Mouse (Mus musculus): ENCODE results near the gene Cpm. TPM values are rescaled to one million over a fixed set of nuclear protein-coding genes. Genes with fewer than 3 reads are reported as not detected.
"Not testable (repeated sequence)": the region's sequence is repeated elsewhere in the genome, so short reads cannot be mapped to it uniquely, and the experiment has no call there.

Cpm gene
- 0.31 and 1.4 TPM in 2 replicates for total RNA-seq (2017)

DNA sequence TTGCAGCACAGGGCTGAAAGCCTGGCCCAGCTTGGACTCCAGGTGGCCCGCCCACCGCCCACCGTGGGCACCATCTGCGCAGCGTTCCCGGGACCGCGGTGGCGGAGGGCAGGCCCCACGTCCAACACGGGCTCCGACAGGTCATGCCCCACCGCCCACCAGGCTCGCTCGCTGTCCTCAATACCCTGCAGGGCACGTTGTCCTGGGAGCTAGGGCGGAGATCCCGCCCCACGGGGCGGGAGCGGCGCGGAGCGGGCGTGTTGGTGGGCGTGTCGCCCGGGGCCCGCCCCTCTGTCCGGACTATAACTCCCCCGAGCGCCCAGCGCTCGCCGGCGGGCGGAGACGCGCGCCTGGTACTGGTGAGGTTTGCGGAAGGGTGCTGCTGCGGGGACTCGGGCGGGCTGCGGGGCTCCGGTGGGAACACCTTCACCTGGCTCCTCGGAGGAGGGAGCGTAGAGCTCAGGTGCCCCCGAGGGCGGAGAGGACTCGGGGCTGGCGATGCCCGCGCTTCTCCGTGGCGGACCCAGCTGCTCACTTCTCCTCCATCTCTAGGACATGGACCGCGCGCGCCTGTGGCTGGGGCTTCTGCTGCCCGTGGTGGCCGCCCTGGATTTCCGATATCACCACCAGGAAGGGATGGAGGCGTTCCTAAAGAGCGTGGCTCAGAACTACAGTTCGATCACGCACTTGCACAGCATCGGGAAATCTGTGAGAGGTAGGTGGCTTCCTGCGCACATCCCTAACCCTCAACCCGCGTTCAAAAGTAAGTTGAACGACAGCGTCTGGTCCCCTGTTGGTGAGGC lies at the start of gene Cpm:
Gene Cpm, plus strand, starts transcription at position 332 of the 803 bp plus-strand sequence.
- peak; percentile 46 to 69 for ATAC-seq (replicated peaks in 1 of 2; ENCODE audit: insufficient read depth in 1 of 2, low FRiP score in 2 of 2, low TSS enrichment in 1 of 2, low read depth in 1 of 2, poor library complexity in 2 of 2, severe bottlenecking in 2 of 2)

DNA sequence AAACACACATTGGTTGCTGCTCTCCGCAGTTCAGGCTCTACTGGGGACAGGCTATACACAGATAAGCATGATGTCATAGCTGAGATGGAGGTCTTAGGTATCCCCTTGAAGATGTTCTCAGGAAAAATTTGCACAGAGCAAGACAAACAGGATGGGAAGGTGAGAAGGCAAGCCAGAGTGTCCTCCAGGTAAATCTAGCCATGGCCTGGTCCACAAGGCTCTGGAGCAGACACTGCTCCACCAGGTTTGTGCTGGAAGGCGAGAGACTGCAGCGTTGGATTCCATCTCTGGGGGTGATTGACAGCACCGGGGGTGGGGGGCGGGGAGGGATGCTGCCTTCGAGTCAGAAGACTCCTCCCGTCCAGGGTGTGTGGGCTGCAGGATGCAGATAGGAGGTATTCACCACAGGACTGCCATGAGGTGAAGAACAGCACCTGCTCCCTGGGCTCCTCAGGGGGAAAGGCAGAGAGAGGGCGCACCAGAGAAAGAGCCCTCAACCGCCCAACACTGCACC lies 49.5 kb upstream of the Cpm start:
- no peak for ATAC-seq (replicated peaks in 1 of 2; ENCODE audit: insufficient read depth in 1 of 2, low FRiP score in 2 of 2, low TSS enrichment in 1 of 2, low read depth in 1 of 2, poor library complexity in 2 of 2, severe bottlenecking in 2 of 2)

DNA sequence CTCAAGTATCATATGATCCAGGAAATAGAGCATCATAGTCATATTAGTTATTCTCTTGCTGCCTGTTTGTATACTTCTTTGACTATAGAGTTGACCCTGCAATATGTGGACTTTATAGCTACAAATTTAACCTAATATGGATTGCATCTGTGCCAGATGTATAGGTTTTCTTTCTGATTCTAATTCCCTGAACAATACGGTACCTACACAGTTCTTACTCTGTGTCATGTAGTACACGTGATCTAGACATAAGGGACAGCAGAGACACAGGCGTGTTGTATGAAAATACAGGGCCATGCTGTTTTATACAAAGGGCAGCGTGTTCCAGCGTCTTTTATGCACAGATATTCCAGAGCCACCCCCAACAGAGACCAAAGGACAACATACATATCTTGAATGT lies 48.9 kb upstream of the Cpm start:
- ATAC-seq (replicated peaks in 1 of 2; ENCODE audit: insufficient read depth in 1 of 2, low FRiP score in 2 of 2, low TSS enrichment in 1 of 2, low read depth in 1 of 2, poor library complexity in 2 of 2, severe bottlenecking in 2 of 2) = no peak

DNA sequence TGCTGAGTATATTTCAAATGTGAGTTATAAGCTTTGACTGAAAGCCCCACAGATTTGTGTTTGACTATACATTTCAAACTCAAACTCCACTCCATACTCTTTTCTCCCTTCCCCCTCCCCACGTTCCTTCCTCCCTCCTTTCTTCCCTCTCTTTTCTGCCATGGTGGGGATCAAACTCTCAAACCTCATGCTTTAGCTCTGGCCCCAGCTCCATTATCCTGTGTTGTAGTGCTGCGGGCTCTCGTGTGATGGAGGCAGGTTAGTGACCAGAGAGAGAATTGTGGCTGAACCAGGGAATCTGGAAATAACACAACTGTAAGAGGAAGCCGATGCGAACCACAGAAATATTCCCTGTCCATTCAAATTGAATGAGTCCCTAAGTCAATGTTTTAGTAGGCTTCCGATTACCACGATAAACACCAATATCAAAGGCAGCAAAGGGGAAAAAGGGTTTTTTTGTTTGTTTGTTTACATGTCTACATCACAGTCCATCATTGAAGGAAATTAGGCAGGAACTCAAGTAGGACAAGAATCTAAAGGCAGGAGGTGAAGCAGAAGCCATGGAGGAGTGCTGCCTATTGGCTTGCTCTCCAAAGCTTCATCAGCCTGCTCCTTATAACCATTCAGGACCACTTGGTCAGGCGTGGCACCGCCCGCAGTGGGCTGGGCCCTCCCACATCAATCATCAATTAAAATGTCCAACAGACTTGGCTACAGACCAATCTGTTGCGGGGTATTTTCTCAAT lies 48.1 kb upstream of the Cpm start:
- ATAC-seq (replicated peaks in 1 of 2; ENCODE audit: insufficient read depth in 1 of 2, low FRiP score in 2 of 2, low TSS enrichment in 1 of 2, low read depth in 1 of 2, poor library complexity in 2 of 2, severe bottlenecking in 2 of 2) = no peak

DNA sequence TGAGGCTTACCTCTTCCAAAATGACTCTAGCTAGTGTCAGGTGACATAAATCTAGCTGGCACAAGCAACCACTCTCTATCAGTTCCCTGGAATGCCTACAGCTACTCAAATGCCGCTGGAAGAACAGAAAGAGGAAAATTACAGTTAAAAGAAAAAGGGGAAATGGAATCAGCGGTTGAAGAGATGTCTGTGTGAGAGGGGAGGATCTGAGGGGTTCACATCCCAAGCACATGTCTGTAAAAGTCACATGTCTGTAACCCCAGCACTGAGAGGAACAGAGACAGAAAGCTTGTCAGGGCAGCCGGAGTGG lies 47.6 kb upstream of the Cpm start:
- no peak for ATAC-seq (replicated peaks in 1 of 2; ENCODE audit: insufficient read depth in 1 of 2, low FRiP score in 2 of 2, low TSS enrichment in 1 of 2, low read depth in 1 of 2, poor library complexity in 2 of 2, severe bottlenecking in 2 of 2)

DNA sequence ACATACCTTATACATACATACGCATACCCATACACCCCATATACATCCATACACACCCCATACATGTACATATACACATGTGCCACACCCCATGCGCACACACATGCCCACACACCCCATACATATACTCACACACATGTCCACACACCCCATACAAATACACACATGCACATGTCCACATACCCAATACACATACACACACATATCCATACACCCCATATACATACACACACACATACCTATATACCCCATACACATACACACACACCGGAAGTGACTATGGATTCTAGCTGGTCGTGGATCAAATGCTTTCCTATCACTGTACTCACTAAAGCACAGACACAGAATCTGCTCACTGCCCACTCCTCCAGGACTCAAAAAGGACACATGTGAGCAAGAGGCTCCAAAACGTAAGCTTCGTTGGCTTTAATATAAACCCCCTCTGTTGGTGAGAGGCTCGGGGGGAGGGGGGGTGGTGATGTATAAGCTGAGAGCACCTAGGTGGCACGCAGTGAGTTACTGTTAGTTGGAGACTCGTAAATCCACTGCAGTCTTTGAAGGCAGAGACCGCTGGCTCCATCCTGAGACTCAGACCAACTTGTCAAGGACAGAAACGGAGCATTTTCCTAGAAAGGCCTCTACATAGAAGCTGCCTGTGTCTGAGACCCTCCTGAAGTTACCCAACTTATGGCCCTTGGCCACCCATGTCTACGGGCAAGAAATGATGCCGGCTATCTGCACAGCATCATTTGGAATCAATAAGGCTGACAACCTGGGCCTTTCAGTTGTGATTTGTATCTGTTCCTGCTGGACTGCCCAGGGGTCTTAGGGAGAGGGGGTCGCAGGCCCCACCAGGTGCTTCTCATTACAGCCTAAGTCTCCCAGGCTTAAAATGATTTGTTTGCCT lies 45.9 kb upstream of the Cpm start:
- ATAC-seq (replicated peaks in 1 of 2; ENCODE audit: insufficient read depth in 1 of 2, low FRiP score in 2 of 2, low TSS enrichment in 1 of 2, low read depth in 1 of 2, poor library complexity in 2 of 2, severe bottlenecking in 2 of 2) = no peak

DNA sequence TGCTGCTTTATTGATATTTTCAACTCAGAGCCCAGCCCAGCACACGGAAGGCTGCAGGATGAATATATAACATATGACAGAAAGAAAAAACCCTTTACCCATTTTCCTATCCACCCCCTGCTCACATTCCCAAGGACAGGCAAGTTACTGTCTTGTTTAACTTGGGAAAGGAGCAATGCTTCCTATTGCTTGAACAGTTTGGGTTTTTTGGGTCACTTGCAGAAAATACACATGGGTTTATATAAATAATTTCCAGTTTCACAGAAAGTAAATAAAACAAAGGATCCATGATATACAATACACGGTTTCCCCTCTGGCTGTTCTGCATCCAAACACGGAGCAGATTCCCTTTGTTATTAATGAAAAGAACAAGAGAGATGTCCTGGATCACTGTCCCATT lies 45.2 kb upstream of the Cpm start:
- no peak for ATAC-seq (replicated peaks in 1 of 2; ENCODE audit: insufficient read depth in 1 of 2, low FRiP score in 2 of 2, low TSS enrichment in 1 of 2, low read depth in 1 of 2, poor library complexity in 2 of 2, severe bottlenecking in 2 of 2)

DNA sequence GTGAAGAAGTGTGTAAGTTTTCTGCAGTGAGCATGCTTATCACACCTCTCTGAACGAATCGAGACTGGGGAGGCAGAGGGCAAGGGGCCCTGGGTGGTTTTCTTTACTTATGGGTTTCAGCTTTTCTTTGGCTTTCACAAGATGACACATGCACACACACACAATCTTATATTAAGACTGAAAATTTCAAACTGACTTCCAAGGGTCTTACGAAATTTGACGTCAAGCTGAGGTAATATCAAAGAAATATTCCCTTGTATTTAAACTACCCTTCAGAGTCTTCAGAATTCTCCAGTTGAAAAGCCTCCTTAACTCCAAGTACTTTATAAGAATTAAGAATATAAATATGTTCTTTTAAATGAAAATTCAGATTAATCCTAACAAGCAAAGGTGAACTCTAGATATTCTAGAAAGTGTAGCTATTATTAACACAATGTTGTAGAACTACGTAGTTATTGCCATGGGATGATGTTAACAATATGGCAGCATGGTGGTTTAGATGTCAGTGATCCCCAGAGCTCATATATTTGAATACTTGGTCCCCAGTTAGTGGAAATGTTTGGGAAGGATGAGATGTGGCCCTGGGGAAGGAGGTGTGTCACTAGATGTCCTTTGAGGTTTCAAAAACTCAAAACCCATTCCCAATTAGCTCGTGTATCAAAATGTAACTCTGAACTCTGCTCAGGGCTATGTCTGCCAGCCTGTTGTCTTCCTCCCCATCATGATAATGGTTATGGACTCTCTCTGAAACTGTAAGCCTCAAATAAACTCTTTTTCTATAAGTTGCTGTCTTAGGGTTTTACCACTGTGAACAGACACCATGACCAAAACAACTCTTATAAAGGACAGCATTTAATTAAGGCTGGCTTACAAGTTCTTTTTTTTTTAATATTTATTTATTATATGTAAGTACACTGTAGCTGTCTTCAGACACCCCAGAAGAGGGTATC lies 44.5 kb upstream of the Cpm start:
- ATAC-seq (replicated peaks in 1 of 2; ENCODE audit: insufficient read depth in 1 of 2, low FRiP score in 2 of 2, low TSS enrichment in 1 of 2, low read depth in 1 of 2, poor library complexity in 2 of 2, severe bottlenecking in 2 of 2) = no peak

DNA sequence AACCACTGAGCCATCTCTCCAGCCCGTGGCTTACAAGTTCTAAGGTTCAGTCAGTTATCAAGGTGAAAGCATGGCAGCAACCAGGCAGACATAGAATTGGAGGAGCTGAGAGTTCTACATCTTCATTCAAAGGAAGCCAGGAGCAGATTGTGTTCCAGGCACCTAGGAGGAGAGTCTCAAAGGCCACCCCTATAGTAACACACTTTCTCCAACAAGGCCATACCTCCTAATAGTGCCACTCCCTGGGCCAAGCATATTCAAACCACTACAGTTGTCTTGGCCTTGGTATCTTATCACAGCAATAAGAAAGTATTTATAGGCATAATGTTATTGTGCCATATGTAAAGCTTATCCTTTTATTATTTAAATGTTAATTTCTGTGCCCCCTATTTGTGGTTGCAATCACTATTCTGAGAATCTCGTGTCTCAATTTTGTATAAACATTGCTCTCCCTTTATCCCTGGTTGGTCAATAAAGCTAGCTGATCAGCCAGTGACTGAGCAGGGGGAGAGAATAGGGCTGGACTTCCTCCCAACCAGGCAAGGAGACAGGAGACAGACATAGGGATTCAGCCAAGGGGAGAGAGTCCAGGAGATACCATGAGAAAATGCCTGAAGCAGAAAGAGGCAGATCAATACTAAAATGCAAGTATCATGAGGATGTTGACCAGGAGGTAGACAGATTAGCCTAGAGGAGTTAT lies 43.5 kb upstream of the Cpm start:
- no peak for ATAC-seq (replicated peaks in 1 of 2; ENCODE audit: insufficient read depth in 1 of 2, low FRiP score in 2 of 2, low TSS enrichment in 1 of 2, low read depth in 1 of 2, poor library complexity in 2 of 2, severe bottlenecking in 2 of 2)

DNA sequence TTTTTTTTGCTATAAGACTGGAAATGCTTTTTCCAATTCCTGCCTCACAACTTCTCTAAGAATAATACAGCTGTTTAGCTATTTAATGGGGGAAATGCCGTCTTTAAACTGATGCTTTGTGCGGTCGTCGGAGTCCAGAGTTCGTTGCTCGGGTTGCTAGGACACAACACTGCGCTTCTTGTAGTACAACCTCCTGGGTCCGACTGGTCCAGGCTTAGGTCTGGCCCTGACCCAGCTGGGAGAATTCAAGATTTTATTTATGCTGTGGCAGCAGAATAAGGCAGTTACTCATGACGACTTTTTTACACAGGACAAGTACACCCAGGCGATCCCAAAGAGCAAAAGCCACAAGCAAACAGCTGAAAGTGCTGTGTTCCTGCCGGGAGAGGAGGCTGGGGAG lies 42.4 kb upstream of the Cpm start:
- no peak for ATAC-seq (replicated peaks in 1 of 2; ENCODE audit: insufficient read depth in 1 of 2, low FRiP score in 2 of 2, low TSS enrichment in 1 of 2, low read depth in 1 of 2, poor library complexity in 2 of 2, severe bottlenecking in 2 of 2)

DNA sequence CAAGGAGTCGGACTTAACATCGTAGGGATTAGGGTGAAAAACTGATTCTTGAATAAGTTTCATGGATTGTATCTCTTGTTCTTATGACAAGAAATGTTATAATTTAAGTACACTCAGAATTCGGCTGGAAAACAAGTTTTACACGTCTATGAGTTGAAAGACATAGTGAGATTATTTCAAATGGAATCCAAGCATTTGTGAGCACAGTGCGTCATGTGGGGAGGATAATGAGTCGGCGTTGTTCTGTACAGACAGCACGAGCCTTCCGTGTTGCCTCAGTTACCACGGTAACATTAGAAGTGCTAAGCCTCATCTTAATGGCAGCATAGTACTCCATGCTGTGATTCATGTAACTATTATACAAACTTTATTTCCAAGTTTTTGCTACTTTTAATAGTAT lies 42.0 kb upstream of the Cpm start:
- no peak for ATAC-seq (replicated peaks in 1 of 2; ENCODE audit: insufficient read depth in 1 of 2, low FRiP score in 2 of 2, low TSS enrichment in 1 of 2, low read depth in 1 of 2, poor library complexity in 2 of 2, severe bottlenecking in 2 of 2)

DNA sequence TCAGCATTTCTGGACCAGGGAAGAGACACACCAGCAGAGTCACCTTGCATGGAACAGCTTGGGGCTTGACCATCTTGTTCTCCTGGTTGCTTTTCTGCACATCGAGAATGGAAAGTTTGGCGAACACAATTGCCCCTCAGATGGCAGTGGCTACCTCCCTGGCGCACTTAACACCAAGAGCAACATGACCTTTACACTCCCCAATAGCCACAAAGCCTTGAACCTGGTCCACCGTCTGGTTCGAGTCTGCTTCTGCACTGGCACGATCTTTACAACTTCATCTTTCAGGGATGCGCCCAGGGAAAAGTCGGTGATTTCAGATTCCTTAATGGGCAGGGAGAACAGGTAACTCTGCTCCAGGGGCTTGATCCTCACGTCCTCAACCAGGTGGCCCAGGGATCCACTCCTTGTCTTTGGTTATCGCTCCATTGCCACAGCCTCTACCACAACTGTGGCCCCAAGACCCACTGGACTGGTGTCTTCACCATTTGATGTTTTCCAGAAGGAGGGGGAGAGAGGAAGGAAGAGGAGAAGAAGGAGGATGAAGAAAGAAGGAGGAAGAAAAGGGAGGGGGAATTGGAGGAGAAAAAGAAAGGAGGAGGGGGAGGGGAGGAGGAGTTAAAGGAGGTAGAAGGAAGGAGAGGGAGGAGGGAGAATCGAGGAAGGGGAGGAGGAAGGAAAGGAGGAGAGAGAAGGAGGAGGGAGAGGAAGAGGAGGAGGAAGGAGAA lies 40.7 kb upstream of the Cpm start:
- not testable (repeated sequence) for ATAC-seq (replicated peaks in 1 of 2; ENCODE audit: insufficient read depth in 1 of 2, low FRiP score in 2 of 2, low TSS enrichment in 1 of 2, low read depth in 1 of 2, poor library complexity in 2 of 2, severe bottlenecking in 2 of 2)

DNA sequence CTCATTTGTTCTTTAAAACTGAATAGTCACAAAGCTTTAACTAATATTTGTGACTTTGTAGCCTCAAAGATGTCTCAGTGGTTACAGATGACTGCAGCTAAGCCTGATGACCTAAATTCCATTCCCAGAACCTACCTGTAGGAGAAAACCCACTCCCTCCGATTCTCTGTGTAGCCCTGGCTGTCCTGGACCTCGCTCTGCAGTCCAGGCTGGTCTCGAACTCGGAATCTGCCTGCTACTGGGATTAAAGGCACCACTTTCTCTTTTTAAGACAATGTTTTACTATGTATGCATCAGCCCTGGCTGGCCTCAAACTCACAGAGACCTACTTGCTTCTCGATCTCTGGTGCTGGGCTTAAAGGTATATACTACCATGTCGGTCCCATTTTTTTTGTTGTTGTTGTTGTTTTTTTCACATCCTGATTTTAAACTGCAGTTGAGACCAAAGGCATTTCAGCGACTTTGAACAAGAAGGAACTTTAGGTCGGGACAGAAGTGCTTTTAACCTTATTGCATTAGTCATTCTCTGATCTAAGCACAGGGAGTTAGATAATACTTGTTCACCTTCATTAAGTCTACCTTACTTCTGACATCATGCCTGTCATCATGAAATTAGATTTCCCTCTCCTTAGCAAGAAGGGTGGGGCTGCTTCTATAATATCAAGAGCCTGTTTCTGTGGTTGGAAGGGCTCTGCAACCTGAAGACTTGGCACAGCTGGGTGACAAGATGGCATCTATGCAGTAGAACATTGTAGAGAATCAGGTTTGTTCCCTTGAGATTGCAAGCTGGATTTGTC lies 40.0 kb upstream of the Cpm start:
- no peak for ATAC-seq (replicated peaks in 1 of 2; ENCODE audit: insufficient read depth in 1 of 2, low FRiP score in 2 of 2, low TSS enrichment in 1 of 2, low read depth in 1 of 2, poor library complexity in 2 of 2, severe bottlenecking in 2 of 2)

DNA sequence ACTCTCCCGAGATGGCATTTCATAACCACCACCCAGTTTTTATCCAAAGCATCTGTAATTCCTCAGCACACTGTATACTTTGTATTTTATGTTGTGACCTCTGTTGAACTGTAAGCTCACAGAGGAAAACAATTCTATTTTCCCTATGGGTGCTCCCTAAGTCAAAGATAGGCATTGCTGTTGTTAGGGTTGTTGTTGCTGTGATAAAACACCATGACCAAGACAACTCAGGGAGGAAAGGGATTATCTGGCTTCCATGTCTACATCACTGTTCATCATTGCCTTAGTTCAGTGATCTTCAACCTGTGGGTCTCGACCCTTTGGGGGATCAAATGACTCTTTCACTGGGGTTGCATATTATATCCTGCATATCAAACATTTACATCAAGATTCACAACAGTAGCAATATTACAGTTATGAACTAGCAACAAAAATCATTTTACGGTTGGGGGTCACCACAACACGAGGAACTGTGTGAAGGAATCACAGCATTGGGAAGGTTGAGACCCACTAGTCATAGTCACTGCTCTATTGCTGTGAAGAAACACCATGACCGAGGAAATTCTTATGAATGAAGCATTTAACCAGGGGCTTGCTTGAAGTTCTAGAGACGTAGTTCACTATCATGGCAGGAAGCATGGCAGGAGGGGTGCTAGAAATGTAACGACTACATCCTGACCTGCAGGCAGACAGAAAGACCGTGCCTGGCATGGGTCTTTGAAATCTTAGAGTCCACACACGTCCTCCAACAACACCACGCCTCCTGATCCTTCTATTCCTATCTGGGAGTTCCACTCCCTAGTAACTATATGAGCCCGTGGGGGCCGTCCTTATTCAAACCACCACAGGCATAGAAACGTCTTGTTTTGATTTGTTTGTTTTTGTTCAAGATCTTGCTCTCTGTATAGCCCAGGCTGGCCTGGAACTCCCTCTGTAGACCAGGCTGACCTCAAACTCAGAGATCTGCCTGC lies 38.7 kb upstream of the Cpm start:
- no peak for ATAC-seq (replicated peaks in 1 of 2; ENCODE audit: insufficient read depth in 1 of 2, low FRiP score in 2 of 2, low TSS enrichment in 1 of 2, low read depth in 1 of 2, poor library complexity in 2 of 2, severe bottlenecking in 2 of 2)

All from hematopoietic stem cell, adult 5-6 weeks (primary cell).